ENCODE assay signal across 13 mouse cellular contexts in genomic region chr17:64567546-64567945, GRCm38 (mm10).
"Had no signal": no experiment of that assay in that cellular context is flagged by ENCODE, and none has a peak within 500 bp of the region (broad histone marks: within the 10 kb centered on the region; RNA-seq: fewer than 3 reads in every experiment).

No protein-coding gene starts in this region.

- H3K27me3 ChIP-seq: neural tube, embryonic 12.5 days had no signal

- H3K9me3 ChIP-seq: limb, embryonic 10.5 days; neural tube, embryonic 12.5 days had no signal

- H3K4me2 ChIP-seq: midbrain, embryonic 13.5 days; neural tube, embryonic 12.5 days had no signal

- H3K4me1 ChIP-seq: limb, embryonic 10.5 days had no signal

- ATAC-seq: hindbrain, postnatal 0 days; lung, postnatal 0 days; midbrain, embryonic 13.5 days had no signal

- H3K27ac ChIP-seq: hindbrain, postnatal 0 days; layer of hippocampus, adult 2 months; limb, embryonic 10.5 days; midbrain, embryonic 13.5 days; neural tube, embryonic 12.5 days had no signal

- DNase-seq: kidney, adult 18-20 months; kidney, postnatal 10 days; kidney, postnatal 4 days; lung, adult 2 months; lung, postnatal 4 days; retina, postnatal 1 day; thymus, postnatal 4 days had no signal

- H3K9ac ChIP-seq: midbrain, embryonic 13.5 days; neural tube, embryonic 12.5 days had no signal

- H3K4me3 ChIP-seq: layer of hippocampus, adult 2 months; limb, embryonic 10.5 days; midbrain, embryonic 13.5 days; neural tube, embryonic 12.5 days had no signal

- H3K36me3 ChIP-seq: limb, embryonic 10.5 days; midbrain, embryonic 13.5 days; neural tube, embryonic 12.5 days had no signal
